Mouse (Mus musculus): ENCODE results near the gene Ahdc1.

- no peak for TF ChIP-seq TCF12 (IDR thresholded peaks at IDR 0.05; ENCODE audit: insufficient read depth, poor library complexity, severe bottlenecking)
- TF ChIP-seq MAX (IDR thresholded peaks at IDR 0.05; ENCODE audit: low read depth) = no peak
- no peak for TF ChIP-seq POLR2A (IDR thresholded peaks at IDR 0.05; ENCODE audit: insufficient read length, low read depth)
- TF ChIP-seq POLR2AphosphoS2 (IDR thresholded peaks at IDR 0.05; ENCODE audit: insufficient read length, low read depth) = no peak
- TF ChIP-seq CEBPB (IDR thresholded peaks at IDR 0.05; ENCODE audit: insufficient read depth, poor library complexity, severe bottlenecking) = no peak
- TF ChIP-seq E2F4 (IDR thresholded peaks at IDR 0.05; ENCODE audit: insufficient read depth) = no peak
These were observed 111.0 kb downstream of the Ahdc1 start for GRCm38 (mm10) chr4:133121974-133122637.

Measured in myocyte (in vitro differentiated cells).